Mouse (Mus musculus) liver, embryonic 12.5 days (tissue): ENCODE measurements around the gene Prg2. TPM values are rescaled to one million over a fixed set of nuclear protein-coding genes. Genes with fewer than 3 reads are reported as not detected.

Experiments
- ATAC-seq: fragments of 200-750 bp; cut with Nextera tagmentation; 2 replicates; pipeline ENCODE4 v1.8.0; 2017; ENCODE audit warnings: moderate number of reproducible peaks, mild to moderate bottlenecking, moderate library complexity
- H3K27ac ChIP-seq: fragments of 300-500 bp; sonication (generic); 2 replicates; pipeline ENCODE4 v1.5.1; 2016; ENCODE audit warnings: mild to moderate bottlenecking
- H3K27me3 ChIP-seq: fragments of 300-500 bp; sonication (generic); replicated peaks from 2 replicates; pipeline ENCODE4 v1.6.1; 2016; ENCODE audit warnings: mild to moderate bottlenecking, moderate library complexity
- H3K36me3 ChIP-seq: fragments of 300-500 bp; sonication (generic); 2 replicates; pipeline ENCODE4 v1.6.1; 2016; ENCODE audit warnings: mild to moderate bottlenecking, moderate library complexity
- H3K4me1 ChIP-seq: fragments of 300-500 bp; sonication (generic); 2 replicates; pipeline ENCODE4 v1.6.1; 2016
- H3K4me2 ChIP-seq: fragments of 300-500 bp; sonication (generic); 2 replicates; pipeline ENCODE4 v1.6.1; 2016; ENCODE audit warnings: mild to moderate bottlenecking, moderate library complexity
- H3K4me3 ChIP-seq: fragments of 300-500 bp; sonication (generic); 2 replicates; pipeline ENCODE4 v1.5.1; 2016; ENCODE audit warnings: mild to moderate bottlenecking, moderate library complexity
- H3K9ac ChIP-seq: fragments of 300-500 bp; sonication (generic); 2 replicates; pipeline ENCODE4 v1.6.1; 2016; ENCODE audit warnings: mild to moderate bottlenecking, moderate library complexity
- H3K9me3 ChIP-seq: fragments of 300-500 bp; sonication (generic); replicated peaks from 2 replicates; pipeline ENCODE4 v1.6.1; 2016; ENCODE audit warnings: mild to moderate bottlenecking, moderate library complexity
- WGBS: fragments of 180-500 bp; shearing (Covaris S2); methylation state at CpG from one replicate; pipeline ENCODE4 v1.1.7; 2016; ENCODE audit not compliant: insufficient replicate concordance; 5-methylcytosine and 5-hydroxymethylcytosine counted together
- polyA plus RNA-seq: library from polyadenylated mRNA; unstranded; fragments of >200 nt; fragmentation: Nextera tagmentation; extraction: Ambion mirVana; gene quantifications from 2 replicates; pipeline ENCODE4 v1.2.1, GENCODE M21; 2016

Gene Prg2
- polyA plus RNA-seq, 1 experiment from 2014 or later: 27.7 TPM

GRCm38 (mm10) chr2:85009212-85009611, 29.0 kb downstream of the Prg2 start:
- WGBS: 60% methylated on average over 2 of the region's 2 CpGs
- Histone ChIP-seq H3K4me1 (peaks cover 60% of the 10 kb centered on the region), H3K4me2 (no peak overlapping the region)

GRCm38 (mm10) chr2:85011906-85012604, 31.8 kb downstream of the Prg2 start:
- peak overlapping the region; percentile 27 for H3K4me3 ChIP-seq
- peak overlapping the region; percentile 93 for H3K27ac ChIP-seq
- H3K9ac ChIP-seq: peak overlapping the region; percentile 66
- peaks cover 68% of the 10 kb centered on the region for H3K4me1 ChIP-seq
- H3K27me3 ChIP-seq: no peaks in the 10 kb centered on the region
- no peaks in the 10 kb centered on the region for H3K9me3 ChIP-seq
- H3K4me2 ChIP-seq: peak overlapping the region; percentile 64
- ATAC-seq: peak; percentile 99
- no peaks in the 10 kb centered on the region for H3K36me3 ChIP-seq
- WGBS: 27% methylated on average over 9 of the region's 9 CpGs

More at GRCm38 (mm10) chr2:85009212-85009611, 29.0 kb downstream of the Prg2 start:
- Histone ChIP-seq H3K27ac (peak overlapping the region; percentile 16; the same call in 1 of the 2 replicates), H3K36me3 (no peaks in the 10 kb centered on the region), H3K4me3 (no peak overlapping the region), H3K9ac (no peak overlapping the region), H3K27me3 (0 out of 2 replicates have a peak, but pooled peaks cover 5% of the 10 kb centered on the region), H3K9me3 (no peaks in the 10 kb centered on the region)
- ATAC-seq: no peak

- 27% methylated on average over 14 of the region's 14 CpGs for WGBS
- peak; percentile 65 for ATAC-seq
Measured at GRCm38 (mm10) chr2:85012679-85013078, 32.4 kb downstream of the Prg2 start.

GRCm38 (mm10) chr2:85013826-85014587, 33.7 kb downstream of the Prg2 start:
- Histone ChIP-seq H3K36me3 (no peaks in the 10 kb centered on the region), H3K4me3 (no peak overlapping the region), H3K27ac (peak overlapping the region; percentile 93), H3K4me1 (peaks cover 60% of the 10 kb centered on the region), H3K4me2 (peak overlapping the region; percentile 64), H3K9ac (0 out of 2 replicates have a peak overlapping the region, but pooled peaks have one; percentile 66), H3K27me3 (no peaks in the 10 kb centered on the region), H3K9me3 (no peaks in the 10 kb centered on the region)
- ATAC-seq: no peak
- 68% methylated on average over 5 of the region's 5 CpGs for WGBS

More at GRCm38 (mm10) chr2:85012679-85013078, 32.4 kb downstream of the Prg2 start:
- peak overlapping the region; percentile 66 for H3K9ac ChIP-seq
- H3K4me2 ChIP-seq: peak overlapping the region; percentile 64
- no peaks in the 10 kb centered on the region for H3K27me3 ChIP-seq
- H3K36me3 ChIP-seq: no peaks in the 10 kb centered on the region
- peaks cover 68% of the 10 kb centered on the region for H3K4me1 ChIP-seq
- H3K4me3 ChIP-seq: peak overlapping the region; percentile 27
- H3K9me3 ChIP-seq: no peaks in the 10 kb centered on the region
- peak overlapping the region; percentile 93 for H3K27ac ChIP-seq

- H3K36me3 ChIP-seq: no peaks in the 10 kb centered on the region
- no peaks in the 10 kb centered on the region for H3K9me3 ChIP-seq
- no peak overlapping the region for H3K27ac ChIP-seq
- no peak overlapping the region for H3K4me2 ChIP-seq
- no peak for ATAC-seq
- H3K9ac ChIP-seq: no peak overlapping the region
- no peak overlapping the region for H3K4me3 ChIP-seq
- WGBS: 49% methylated on average over 3 of the region's 3 CpGs
- peaks cover 57% of the 10 kb centered on the region for H3K4me1 ChIP-seq
- no peaks in the 10 kb centered on the region for H3K27me3 ChIP-seq
Measured at GRCm38 (mm10) chr2:85014588-85014982, 34.3 kb downstream of the Prg2 start.

GRCm38 (mm10) chr2:85022043-85022442, 41.8 kb downstream of the Prg2 start:
- WGBS: 11% methylated on average over 4 of the region's 4 CpGs
- no peak for ATAC-seq
- Histone ChIP-seq H3K36me3 (no peaks in the 10 kb centered on the region), H3K4me1 (peaks cover 11% of the 10 kb centered on the region), H3K4me2 (no peak overlapping the region), H3K27ac (no peak overlapping the region), H3K9ac (no peak overlapping the region), H3K4me3 (no peak overlapping the region), H3K27me3 (peaks cover 27% of the 10 kb centered on the region), H3K9me3 (no peaks in the 10 kb centered on the region)

GRCm38 (mm10) chr2:85026178-85026577, 45.9 kb downstream of the Prg2 start:
- no peaks in the 10 kb centered on the region for H3K9me3 ChIP-seq
- H3K4me2 ChIP-seq: no peak overlapping the region
- H3K4me1 ChIP-seq: peaks cover 8% of the 10 kb centered on the region
- H3K27me3 ChIP-seq: peaks cover 40% of the 10 kb centered on the region
- H3K9ac ChIP-seq: no peak overlapping the region
- H3K27ac ChIP-seq: no peak overlapping the region
- 0 out of 2 replicates have a peak, but pooled peaks have one; percentile 4 for ATAC-seq
- H3K36me3 ChIP-seq: no peaks in the 10 kb centered on the region
- H3K4me3 ChIP-seq: no peak overlapping the region
- WGBS: 71% methylated on average over 3 of the region's 3 CpGs

- Histone ChIP-seq H3K9me3 (no peaks in the 10 kb centered on the region), H3K27me3 (peaks cover 44% of the 10 kb centered on the region), H3K27ac (no peak overlapping the region), H3K4me1 (peaks cover 8% of the 10 kb centered on the region), H3K4me2 (no peak overlapping the region), H3K4me3 (no peak overlapping the region), H3K9ac (no peak overlapping the region), H3K36me3 (no peaks in the 10 kb centered on the region)
- no peak for ATAC-seq
- 22% methylated on average over 5 of the region's 5 CpGs for WGBS
Measured at GRCm38 (mm10) chr2:85027281-85027680, 47.0 kb downstream of the Prg2 start.

GRCm38 (mm10) chr2:85029897-85030296, 49.6 kb downstream of the Prg2 start:
- WGBS: 66% methylated on average over 6 of the region's 6 CpGs
- Histone ChIP-seq H3K4me2 (no peak overlapping the region), H3K9me3 (no peaks in the 10 kb centered on the region), H3K27me3 (peaks cover 50% of the 10 kb centered on the region), H3K27ac (no peak overlapping the region), H3K4me3 (no peak overlapping the region), H3K4me1 (peaks cover 7% of the 10 kb centered on the region), H3K36me3 (no peaks in the 10 kb centered on the region), H3K9ac (no peak overlapping the region)
- ATAC-seq: no peak

GRCm38 (mm10) chr2:85030989-85031388, 50.7 kb downstream of the Prg2 start:
- H3K36me3 ChIP-seq: no peaks in the 10 kb centered on the region
- peaks cover 8% of the 10 kb centered on the region for H3K4me1 ChIP-seq
- H3K27me3 ChIP-seq: peaks cover 60% of the 10 kb centered on the region
- no peak overlapping the region for H3K9ac ChIP-seq
- no peak overlapping the region for H3K27ac ChIP-seq
- 44% methylated on average over 6 of the region's 6 CpGs for WGBS
- ATAC-seq: no peak
- H3K4me2 ChIP-seq: no peak overlapping the region
- H3K9me3 ChIP-seq: no peaks in the 10 kb centered on the region
- no peak overlapping the region for H3K4me3 ChIP-seq

GRCm38 (mm10) chr2:85033121-85033520, 52.9 kb downstream of the Prg2 start:
- H3K27me3 ChIP-seq: peaks cover 60% of the 10 kb centered on the region
- no peaks in the 10 kb centered on the region for H3K36me3 ChIP-seq
- no peaks in the 10 kb centered on the region for H3K9me3 ChIP-seq
- no peak overlapping the region for H3K4me2 ChIP-seq
- H3K27ac ChIP-seq: no peak overlapping the region
- H3K4me3 ChIP-seq: no peak overlapping the region
- 58% methylated on average over 2 of the region's 2 CpGs for WGBS
- peaks cover 16% of the 10 kb centered on the region for H3K4me1 ChIP-seq
- H3K9ac ChIP-seq: no peak overlapping the region
- ATAC-seq: no peak
